Mouse (Mus musculus): ENCODE measurements at regions not wholly inside any gene's neighbourhood (a gene's known extent, or its start where the extent isn't known, plus 50 kb on each side); places are given as distances from the start of the nearest gene placed in this dataset.

GRCm38 (mm10) chr13:7306995-7307394 is 658.4 kb upstream of the Pfkp start:
- in situ Hi-C loops (cut with MboI; ENCODE audit: low sequenced_read_pairs in 2 of 2, unreplicated experiment in 2 of 2): no loop called here
- TF ChIP-seq ZC3H11A (IDR thresholded peaks at IDR 0.05; ENCODE audit: borderline replicate concordance, low read depth, low read length): no peak
- TF ChIP-seq CHD2 (IDR thresholded peaks at IDR 0.05; ENCODE audit: low read depth, low read length): no peak
- TF ChIP-seq MAFK (IDR thresholded peaks at IDR 0.05; ENCODE audit: insufficient read depth, low read depth, low read length): no peak
- TF ChIP-seq HCFC1 (IDR thresholded peaks at IDR 0.05; ENCODE audit: borderline replicate concordance, insufficient read depth, low read length): no peak
- no peak for TF ChIP-seq ZNF384 (IDR thresholded peaks at IDR 0.05; ENCODE audit: low read depth, low read length)
- no peaks in the 10 kb centered on the region for H3K4me1 ChIP-seq (ENCODE audit: control insufficient read depth in 2 of 2, insufficient read depth in 2 of 2, low read length in 2 of 2, poor library complexity in 1 of 2)
- no peak overlapping the region for H3K27ac ChIP-seq (ENCODE audit: insufficient read depth, low read depth, low read length, poor library complexity, severe bottlenecking)
- H3K9ac ChIP-seq (ENCODE audit: insufficient read depth, low read depth, low read length, poor library complexity, severe bottlenecking): no peak overlapping the region
- H3K4me3 ChIP-seq (ENCODE audit: insufficient read depth in 1 of 2, low read depth in 1 of 2, low read length in 2 of 2, poor library complexity in 1 of 2, severe bottlenecking in 1 of 2): no peak overlapping the region
- no peaks in the 10 kb centered on the region for H3K36me3 ChIP-seq (ENCODE audit: control insufficient read depth, insufficient read depth, low read length, poor library complexity, severe bottlenecking)
- no peak for DNase-seq (ENCODE audit: low read depth, low spot score)
- H3K9me3 ChIP-seq (ENCODE audit: control insufficient read depth, insufficient read depth, low read depth, low read length): no peaks in the 10 kb centered on the region

GRCm38 (mm10) chr13:7307396-7307795 is 658.8 kb upstream of the Pfkp start:
- DNase-seq (ENCODE audit: low read depth, low spot score): no peak
- TF ChIP-seq ZNF384 (IDR thresholded peaks at IDR 0.05; ENCODE audit: low read depth, low read length): no peak
- in situ Hi-C loops (cut with MboI; ENCODE audit: low sequenced_read_pairs in 2 of 2, unreplicated experiment in 2 of 2): no loop called here
- H3K4me1 ChIP-seq (ENCODE audit: control insufficient read depth in 2 of 2, insufficient read depth in 2 of 2, low read length in 2 of 2, poor library complexity in 1 of 2): no peaks in the 10 kb centered on the region
- no peak overlapping the region for H3K4me3 ChIP-seq (ENCODE audit: insufficient read depth in 1 of 2, low read depth in 1 of 2, low read length in 2 of 2, poor library complexity in 1 of 2, severe bottlenecking in 1 of 2)
- H3K9me3 ChIP-seq (ENCODE audit: control insufficient read depth, insufficient read depth, low read depth, low read length): no peaks in the 10 kb centered on the region
- H3K9ac ChIP-seq (ENCODE audit: insufficient read depth, low read depth, low read length, poor library complexity, severe bottlenecking): no peak overlapping the region
- no peak overlapping the region for H3K27ac ChIP-seq (ENCODE audit: insufficient read depth, low read depth, low read length, poor library complexity, severe bottlenecking)
- H3K36me3 ChIP-seq (ENCODE audit: control insufficient read depth, insufficient read depth, low read length, poor library complexity, severe bottlenecking): no peaks in the 10 kb centered on the region

GRCm38 (mm10) chr13:7313474-7313873 is 664.9 kb upstream of the Pfkp start:
- H3K4me1 ChIP-seq (ENCODE audit: control insufficient read depth in 2 of 2, insufficient read depth in 2 of 2, low read length in 2 of 2, poor library complexity in 1 of 2): no peaks in the 10 kb centered on the region
- H3K9ac ChIP-seq (ENCODE audit: insufficient read depth, low read depth, low read length, poor library complexity, severe bottlenecking): no peak overlapping the region
- no peak overlapping the region for H3K27ac ChIP-seq (ENCODE audit: insufficient read depth, low read depth, low read length, poor library complexity, severe bottlenecking)
- no peak for DNase-seq (ENCODE audit: low read depth, low spot score)
- H3K4me3 ChIP-seq (ENCODE audit: insufficient read depth in 1 of 2, low read depth in 1 of 2, low read length in 2 of 2, poor library complexity in 1 of 2, severe bottlenecking in 1 of 2): no peak overlapping the region
- in situ Hi-C loops (cut with MboI; ENCODE audit: low sequenced_read_pairs in 2 of 2, unreplicated experiment in 2 of 2): no loop called here
- H3K9me3 ChIP-seq (ENCODE audit: control insufficient read depth, insufficient read depth, low read depth, low read length): no peaks in the 10 kb centered on the region
- TF ChIP-seq CHD2 (IDR thresholded peaks at IDR 0.05; ENCODE audit: low read depth, low read length) (no peak), MAFK (IDR thresholded peaks at IDR 0.05; ENCODE audit: insufficient read depth, low read depth, low read length) (no peak), ZC3H11A (IDR thresholded peaks at IDR 0.05; ENCODE audit: borderline replicate concordance, low read depth, low read length) (no peak), HCFC1 (IDR thresholded peaks at IDR 0.05; ENCODE audit: borderline replicate concordance, insufficient read depth, low read length) (no peak), ZNF384 (IDR thresholded peaks at IDR 0.05; ENCODE audit: low read depth, low read length) (no peak)
- H3K36me3 ChIP-seq (ENCODE audit: control insufficient read depth, insufficient read depth, low read length, poor library complexity, severe bottlenecking): no peaks in the 10 kb centered on the region

GRCm38 (mm10) chr13:7330151-7330550 is 681.6 kb upstream of the Pfkp start:
- in situ Hi-C loops (cut with MboI; ENCODE audit: low sequenced_read_pairs in 2 of 2, unreplicated experiment in 2 of 2): no loop called here
- Histone ChIP-seq H3K9ac (ENCODE audit: insufficient read depth, low read depth, low read length, poor library complexity, severe bottlenecking) (no peak overlapping the region), H3K9me3 (ENCODE audit: control insufficient read depth, insufficient read depth, low read depth, low read length) (no peaks in the 10 kb centered on the region), H3K36me3 (ENCODE audit: control insufficient read depth, insufficient read depth, low read length, poor library complexity, severe bottlenecking) (no peaks in the 10 kb centered on the region), H3K27ac (ENCODE audit: insufficient read depth, low read depth, low read length, poor library complexity, severe bottlenecking) (no peak overlapping the region), H3K4me1 (ENCODE audit: control insufficient read depth in 2 of 2, insufficient read depth in 2 of 2, low read length in 2 of 2, poor library complexity in 1 of 2) (no peaks in the 10 kb centered on the region), H3K4me3 (ENCODE audit: insufficient read depth in 1 of 2, low read depth in 1 of 2, low read length in 2 of 2, poor library complexity in 1 of 2, severe bottlenecking in 1 of 2) (no peak overlapping the region)
- TF ChIP-seq ZNF384 (IDR thresholded peaks at IDR 0.05; ENCODE audit: low read depth, low read length) (no peak), MAFK (IDR thresholded peaks at IDR 0.05; ENCODE audit: insufficient read depth, low read depth, low read length) (no peak), CHD2 (IDR thresholded peaks at IDR 0.05; ENCODE audit: low read depth, low read length) (no peak), ZC3H11A (IDR thresholded peaks at IDR 0.05; ENCODE audit: borderline replicate concordance, low read depth, low read length) (no peak), HCFC1 (IDR thresholded peaks at IDR 0.05; ENCODE audit: borderline replicate concordance, insufficient read depth, low read length) (no peak)
- DNase-seq (ENCODE audit: low read depth, low spot score): no peak

GRCm38 (mm10) chr13:7345760-7346159 is 697.2 kb upstream of the Pfkp start:
- Histone ChIP-seq H3K36me3 (ENCODE audit: control insufficient read depth, insufficient read depth, low read length, poor library complexity, severe bottlenecking) (no peaks in the 10 kb centered on the region), H3K9me3 (ENCODE audit: control insufficient read depth, insufficient read depth, low read depth, low read length) (no peaks in the 10 kb centered on the region), H3K27ac (ENCODE audit: insufficient read depth, low read depth, low read length, poor library complexity, severe bottlenecking) (no peak overlapping the region), H3K9ac (ENCODE audit: insufficient read depth, low read depth, low read length, poor library complexity, severe bottlenecking) (no peak overlapping the region), H3K4me1 (ENCODE audit: control insufficient read depth in 2 of 2, insufficient read depth in 2 of 2, low read length in 2 of 2, poor library complexity in 1 of 2) (no peaks in the 10 kb centered on the region), H3K4me3 (ENCODE audit: insufficient read depth in 1 of 2, low read depth in 1 of 2, low read length in 2 of 2, poor library complexity in 1 of 2, severe bottlenecking in 1 of 2) (no peak overlapping the region)
- no peak for DNase-seq (ENCODE audit: low read depth, low spot score)
- TF ChIP-seq ZNF384 (IDR thresholded peaks at IDR 0.05; ENCODE audit: low read depth, low read length): no peak
- TF ChIP-seq CHD2 (IDR thresholded peaks at IDR 0.05; ENCODE audit: low read depth, low read length): no peak
- no peak for TF ChIP-seq HCFC1 (IDR thresholded peaks at IDR 0.05; ENCODE audit: borderline replicate concordance, insufficient read depth, low read length)
- no peak for TF ChIP-seq ZC3H11A (IDR thresholded peaks at IDR 0.05; ENCODE audit: borderline replicate concordance, low read depth, low read length)
- TF ChIP-seq MAFK (IDR thresholded peaks at IDR 0.05; ENCODE audit: insufficient read depth, low read depth, low read length): no peak
- in situ Hi-C loops (cut with MboI; ENCODE audit: low sequenced_read_pairs in 2 of 2, unreplicated experiment in 2 of 2): no loop called here

Measured in ES-E14 (cell line).